Mouse (Mus musculus) heart, adult 18-20 months (tissue): Measurements from ENCODE around the gene Gm10057. TPM values are rescaled to one million over a fixed set of nuclear protein-coding genes. Genes with fewer than 3 reads are reported as not detected.
"Not testable (repeated sequence)": the region's sequence is repeated elsewhere in the genome, so short reads cannot be mapped to it uniquely, and the experiment has no call there.

Experiments used
- DNase-seq, 2 experiments: peaks; one replicate each; pipeline ENCODE4 v3.0.0; 2021 to 2022; ENCODE audit warnings: mixed read lengths in 1 of 2
- long read RNA-seq, 2 experiments: library from polyadenylated mRNA; stranded (forward); transcript quantifications; one replicate each; pipeline ENCODE4 v2.0.0; 2021
- total RNA-seq, 2 experiments: library from RNA; stranded (reverse); gene quantifications; 2 replicates each; pipeline ENCODE4 v1.2.3; 2021

Gene Gm10057
- total RNA-seq, result not detected
- long read RNA-seq, experiment 1, result 0 reads
- long read RNA-seq, experiment 2, result 0 reads

GRCm38 (mm10) chrX:154054939-154055338 lies at the start of gene Gm10057:
TSS of gene Gm10057 (minus strand) at chrX:154055039.
- not testable (repeated sequence) for DNase-seq

- DNase-seq, result not testable (repeated sequence)
Observed at GRCm38 (mm10) chrX:154033727-154034126, 21.1 kb downstream of the Gm10057 start, which contains the start of gene 4921511M17Rik. TSS of gene 4921511M17Rik (minus strand) at chrX:154033827.

GRCm38 (mm10) chrX:154012540-154012939 lies 42.3 kb downstream of the Gm10057 start, which contains the start of gene Samt1:
TSS of gene Samt1 (minus strand) at chrX:154012640.
- not testable (repeated sequence) for DNase-seq

Other genes starting within 250 kb of the Gm10057 start
- not detected for gene Spin2c, start 222.8 kb downstream of the Gm10057 start, total RNA-seq
- gene Samt1, start 42.4 kb downstream of the Gm10057 start, total RNA-seq, result not detected
- gene 4921511M17Rik, start 21.2 kb downstream of the Gm10057 start, total RNA-seq, result not detected
- not detected for gene Gm15140, start 65.6 kb upstream of the Gm10057 start, total RNA-seq